Mouse (Mus musculus): ENCODE measurements around the gene Lrrc49. TPM values are rescaled to one million over a fixed set of nuclear protein-coding genes. Genes with fewer than 3 reads are reported as not detected.

Lrrc49 gene
- total RNA-seq, 2 experiments from 2014 or later = 9.4 to 10.2 TPM

DNA sequence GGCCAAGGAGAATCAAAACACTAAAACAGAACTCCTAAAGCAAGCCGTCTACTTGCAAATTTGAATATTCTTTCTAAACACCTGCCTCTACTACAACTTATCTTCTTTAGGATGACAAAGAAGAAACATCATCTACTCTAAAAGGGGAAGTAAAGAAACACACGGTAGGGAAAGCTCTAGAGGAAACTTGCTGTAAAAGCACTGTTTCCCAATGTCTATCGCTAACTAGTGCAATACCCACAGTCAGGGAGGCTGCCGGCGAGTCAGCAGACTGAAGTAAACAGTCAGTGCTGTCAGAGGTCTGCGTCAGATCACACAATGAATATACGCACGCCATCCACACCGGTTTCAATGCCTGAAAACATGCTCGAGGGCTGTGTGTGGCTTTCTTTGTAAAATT, 86.0 kb downstream of the Lrrc49 start:
- DNase-seq (ENCODE audit: low spot score in 2 of 2) = no peak

GRCm38 (mm10) chr9:60600273-60600672, 87.7 kb downstream of the Lrrc49 start:
- no peak for DNase-seq (ENCODE audit: low spot score in 2 of 2)

- DNase-seq (ENCODE audit: low spot score in 2 of 2) = peak in 1 of 2 experiments; percentile 31
Observed at GRCm38 (mm10) chr9:60599489-60599888, 88.5 kb downstream of the Lrrc49 start.

GRCm38 (mm10) chr9:60595406-60595805, 92.6 kb downstream of the Lrrc49 start:
- DNase-seq (ENCODE audit: low spot score in 2 of 2) = no peak

DNA sequence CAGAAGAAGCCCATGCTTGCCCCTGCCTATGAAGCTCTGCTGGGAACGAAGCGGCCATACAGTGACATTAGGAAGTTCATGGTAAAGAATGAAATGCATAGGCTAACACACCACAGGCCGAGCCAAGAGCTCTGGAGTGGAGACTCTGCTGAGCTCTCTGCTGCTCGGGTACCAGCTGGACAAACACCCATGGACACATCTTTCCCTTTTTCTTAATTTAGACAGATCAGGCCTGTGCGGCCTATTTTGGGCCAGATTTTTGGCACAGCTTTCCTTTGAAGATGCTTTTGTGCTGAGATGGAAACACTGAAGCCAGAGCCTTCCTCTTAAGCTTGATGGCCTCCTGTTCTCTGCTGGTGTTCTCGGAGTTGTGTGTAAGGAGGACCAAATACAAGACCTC, 95.0 kb downstream of the Lrrc49 start:
- DNase-seq (ENCODE audit: low spot score in 2 of 2) = no peak

- DNase-seq (ENCODE audit: low spot score in 2 of 2) = no peak
Observed at GRCm38 (mm10) chr9:60592363-60592762, 95.6 kb downstream of the Lrrc49 start.

DNA sequence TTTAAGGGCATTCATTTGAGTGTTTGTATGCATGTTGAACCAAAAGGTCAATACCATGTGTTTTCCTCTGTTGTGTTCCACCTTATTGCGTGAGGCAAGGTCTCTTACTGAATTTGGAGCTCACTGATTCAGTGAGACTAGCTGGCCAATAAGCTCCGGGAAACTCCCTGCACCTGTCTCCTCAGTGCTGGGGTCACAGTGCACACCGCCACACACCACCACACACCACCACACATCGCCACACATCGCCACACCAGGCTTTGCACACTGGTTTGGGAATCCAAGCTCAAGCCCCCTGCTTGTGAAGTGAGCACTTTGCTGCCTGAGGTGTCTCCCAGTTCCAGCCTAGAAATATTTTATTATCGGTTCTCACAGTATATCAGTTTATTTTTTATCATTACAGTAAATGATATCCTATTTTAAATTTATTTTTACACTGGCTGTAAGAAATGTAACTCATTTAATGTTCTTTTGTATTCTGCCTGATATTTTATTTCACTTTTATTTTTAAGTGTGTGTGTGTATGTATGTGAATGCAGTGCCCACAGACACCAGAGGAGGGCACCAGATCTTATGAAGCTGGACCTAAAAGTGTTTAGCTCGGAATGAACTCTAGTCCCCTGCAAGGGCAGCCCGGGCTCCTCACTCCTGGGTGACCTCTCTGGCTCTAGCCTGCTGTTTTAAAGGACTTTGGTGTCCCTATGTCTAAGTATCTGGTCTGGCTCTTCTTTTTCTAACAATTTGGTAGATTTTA, 96.9 kb downstream of the Lrrc49 start:
- no peak for DNase-seq (ENCODE audit: low spot score in 2 of 2)

GRCm38 (mm10) chr9:60588914-60589313, 99.0 kb downstream of the Lrrc49 start:
- DNase-seq (ENCODE audit: low spot score in 2 of 2) = no peak

DNA sequence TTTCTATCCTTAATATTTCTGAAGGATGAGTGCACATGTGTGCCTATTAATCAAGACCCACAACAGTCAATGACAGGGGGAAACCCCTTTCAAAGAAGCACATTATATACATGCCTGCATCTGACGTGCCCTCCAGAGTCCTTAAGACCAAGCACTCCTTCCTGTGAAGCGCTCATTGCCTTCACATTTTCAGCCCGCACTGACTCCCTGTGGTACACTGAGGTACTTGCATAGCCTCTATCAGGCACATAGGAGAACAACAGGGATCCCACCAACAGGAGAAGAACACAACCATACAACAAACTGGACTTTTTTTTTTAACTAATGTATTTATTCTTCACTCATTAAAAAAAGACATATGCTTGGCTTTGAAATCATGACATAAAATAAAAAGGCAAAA, 101.0 kb downstream of the Lrrc49 start:
- DNase-seq (ENCODE audit: low spot score in 2 of 2) = no peak

- DNase-seq (ENCODE audit: low spot score in 2 of 2) = no peak
Observed at GRCm38 (mm10) chr9:60585206-60585605, 102.8 kb downstream of the Lrrc49 start.

GRCm38 (mm10) chr9:60582553-60582952, 105.4 kb downstream of the Lrrc49 start:
- DNase-seq (ENCODE audit: low spot score in 2 of 2) = no peak

GRCm38 (mm10) chr9:60573011-60573410, 114.9 kb downstream of the Lrrc49 start:
- DNase-seq (ENCODE audit: low spot score in 2 of 2) = no peak

DNA sequence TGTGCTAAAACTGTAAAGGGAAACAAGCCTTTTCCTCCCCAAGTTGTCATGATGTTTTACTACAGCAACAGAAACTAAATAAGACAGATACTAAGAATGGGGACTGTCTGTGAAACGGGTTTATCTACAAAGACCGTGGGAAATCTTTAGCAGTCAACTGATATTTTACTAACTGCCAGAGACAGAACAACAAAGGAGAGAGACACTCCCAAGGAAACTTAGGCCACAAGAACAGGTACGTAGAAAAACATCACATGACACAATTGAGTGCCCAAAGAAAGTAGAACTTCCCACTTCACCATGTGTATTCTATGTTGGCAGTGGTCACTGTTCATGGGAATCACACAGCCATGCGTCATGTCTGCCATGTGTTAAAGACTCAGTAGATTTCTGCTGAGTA, 116.2 kb downstream of the Lrrc49 start:
- DNase-seq (ENCODE audit: low spot score in 2 of 2) = no peak

GRCm38 (mm10) chr9:60571041-60571440, 116.9 kb downstream of the Lrrc49 start:
- DNase-seq (ENCODE audit: low spot score in 2 of 2) = no peak

DNA sequence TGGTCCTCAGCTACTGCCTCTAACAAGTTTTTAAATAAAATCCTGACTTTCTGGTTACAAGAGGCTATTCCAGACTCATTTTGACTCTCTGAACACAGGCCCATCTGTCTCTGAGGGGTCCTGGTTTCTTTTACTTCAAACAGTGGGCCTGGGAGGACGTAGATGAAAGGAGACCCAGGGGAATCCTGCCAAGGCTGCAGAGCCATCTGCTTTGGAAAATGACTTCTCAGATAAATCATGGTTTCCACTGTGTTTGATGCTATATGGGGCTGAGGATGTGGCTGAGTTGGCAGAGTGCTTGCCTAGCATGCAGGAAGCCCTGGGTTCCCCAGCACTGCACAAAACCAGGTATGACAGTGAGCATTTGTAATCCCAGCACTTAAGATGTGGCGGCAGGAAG, 118.6 kb downstream of the Lrrc49 start:
- DNase-seq (ENCODE audit: low spot score in 2 of 2) = no peak

- no peak for DNase-seq (ENCODE audit: low spot score in 2 of 2)
Observed at GRCm38 (mm10) chr9:60563809-60564208, 124.1 kb downstream of the Lrrc49 start.

- no peak for DNase-seq (ENCODE audit: low spot score in 2 of 2)
Observed at GRCm38 (mm10) chr9:60562443-60563371, 125.3 kb downstream of the Lrrc49 start.

- no peak for DNase-seq (ENCODE audit: low spot score in 2 of 2)
Observed at GRCm38 (mm10) chr9:60561641-60562289, 126.2 kb downstream of the Lrrc49 start.

GRCm38 (mm10) chr9:60558507-60558906, 129.5 kb downstream of the Lrrc49 start:
- DNase-seq (ENCODE audit: low spot score in 2 of 2) = no peak

DNA sequence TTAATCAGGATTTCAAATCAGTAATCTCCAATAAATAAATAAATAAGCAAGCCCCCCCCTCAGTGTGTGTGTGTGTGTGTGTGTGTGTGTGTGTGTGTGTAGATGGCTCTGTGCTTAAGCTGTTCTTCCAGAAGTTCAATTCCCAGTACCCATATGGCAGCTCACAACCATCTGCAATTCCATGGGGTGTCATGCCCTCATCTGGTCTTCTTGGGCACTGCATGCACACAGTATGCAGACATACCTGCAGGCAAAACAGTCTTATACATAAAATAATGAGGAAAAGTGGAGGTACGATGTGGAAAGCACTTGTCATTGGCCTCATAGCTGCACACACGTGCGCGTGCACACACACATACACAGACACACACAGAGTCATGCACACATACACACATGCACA, 136.7 kb downstream of the Lrrc49 start:
- DNase-seq (ENCODE audit: low spot score in 2 of 2) = no peak

- DNase-seq (ENCODE audit: low spot score in 2 of 2) = peak in 1 of 2 experiments; percentile 38
Observed at GRCm38 (mm10) chr9:60548182-60548581, 139.8 kb downstream of the Lrrc49 start.

DNA sequence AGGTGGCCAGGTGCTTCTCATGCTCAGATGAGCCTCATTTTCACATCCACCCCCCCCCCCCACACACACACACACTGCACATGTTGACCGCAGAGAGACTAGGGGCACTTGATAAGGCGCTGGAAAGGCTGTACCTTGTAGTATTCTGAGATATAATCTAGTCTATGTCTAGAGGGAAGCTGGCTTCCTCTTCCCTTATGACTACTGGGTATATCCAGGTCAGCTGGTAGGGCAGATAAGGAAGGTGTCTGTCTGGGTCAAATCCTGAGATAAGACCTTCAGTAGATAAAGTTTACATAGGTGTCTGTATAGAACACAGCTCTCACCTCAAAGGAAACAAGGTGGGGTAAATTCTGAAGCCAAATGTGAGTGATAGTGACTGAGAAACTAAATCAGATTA, 141.8 kb downstream of the Lrrc49 start:
- DNase-seq (ENCODE audit: low spot score in 2 of 2) = no peak

Measured in gastrocnemius, postnatal 4 days (tissue).